Mouse (Mus musculus) heart, postnatal 0 days (tissue): ENCODE results near the gene Sfr1. TPM values are rescaled to one million over a fixed set of nuclear protein-coding genes. Genes with fewer than 3 reads are reported as not detected.

Source experiments
- ATAC-seq: fragments of 200-750 bp; cut with Nextera tagmentation; 2 replicates; pipeline ENCODE4 v1.8.0; 2017; ENCODE audit warnings: low read depth, moderate number of reproducible peaks, moderate library complexity; ENCODE audit not compliant: insufficient read depth
- DNase-seq: peaks from one replicate; pipeline ENCODE4 v3.0.0-alpha.2; 2016; ENCODE audit warnings: low spot score
- H3K27ac ChIP-seq: fragments of 300-500 bp; sonication (generic); 2 replicates; pipeline ENCODE4 v1.5.1; 2014; ENCODE audit warnings: low read depth, mild to moderate bottlenecking
- H3K27me3 ChIP-seq: fragments of 300-500 bp; sonication (generic); 2 replicates; pipeline ENCODE4 v1.6.1; 2014; ENCODE audit warnings: low read length, mixed read lengths; ENCODE audit not compliant: control insufficient read depth, insufficient read depth
- H3K36me3 ChIP-seq: fragments of 300-500 bp; sonication (generic); replicated peaks from 2 replicates; pipeline ENCODE4 v1.6.1; 2014; ENCODE audit warnings: low read length, mixed read lengths; ENCODE audit not compliant: control insufficient read depth, insufficient read depth
- H3K4me1 ChIP-seq: fragments of 300-500 bp; sonication (generic); 2 replicates; pipeline ENCODE4 v1.6.1; 2014; ENCODE audit warnings: antibody characterized with exemption; ENCODE audit not compliant: control insufficient read depth, insufficient read depth
- H3K4me2 ChIP-seq: fragments of 300-500 bp; sonication (generic); 2 replicates; pipeline ENCODE4 v1.6.1; 2014; ENCODE audit warnings: low read depth, mild to moderate bottlenecking, low read length, moderate library complexity
- H3K4me3 ChIP-seq: fragments of 300-500 bp; sonication (generic); 2 replicates; pipeline ENCODE4 v1.5.1; 2014; ENCODE audit warnings: low read depth, low read length
- H3K9ac ChIP-seq: fragments of 300-500 bp; sonication (generic); replicated peaks from 2 replicates; pipeline ENCODE4 v1.6.1; 2014; ENCODE audit warnings: low read depth, low read length, mixed read lengths
- H3K9me3 ChIP-seq: fragments of 300-500 bp; sonication (generic); replicated peaks from 2 replicates; pipeline ENCODE4 v1.6.1; 2016; ENCODE audit warnings: low read length; ENCODE audit not compliant: control insufficient read depth
- CTCF ChIP-seq: IDR thresholded peaks from 2 replicates; pipeline ENCODE4 v1.5.1; 2016; ENCODE audit warnings: antibody characterized with exemption, control low read depth, low read depth
- EP300 ChIP-seq: IDR thresholded peaks from 2 replicates; pipeline ENCODE4 v1.6.1; 2016; ENCODE audit warnings: antibody characterized with exemption, low read depth
- WGBS: fragments of 180-500 bp; shearing (Covaris S2); extraction: QIAGEN DNeasy Blood & Tissue Kit; methylation state at CpG from one replicate; pipeline ENCODE4 v1.1.7; 2014; 5-methylcytosine and 5-hydroxymethylcytosine counted together
- polyA plus RNA-seq: library from polyadenylated mRNA; unstranded; fragments of >200 nt; fragmentation: Nextera tagmentation; extraction: Ambion mirVana; gene quantifications from 2 replicates; pipeline ENCODE4 v1.2.1, GENCODE M21; 2015
- total RNA-seq: library from RNA; depleted of rRNA; stranded (reverse); fragments of >200 nt; gene quantifications from 2 replicates; pipeline ENCODE4 v1.2.3, GENCODE M21; 2014; ENCODE audit warnings: low replicate concordance

Sfr1 gene
- total and polyA plus RNA-seq, 2 experiments from 2014 or later = 61.9 to 151 TPM

GRCm38 (mm10) chr19:47710376-47710775 lies 21.1 kb upstream of the Sfr1 start:
- DNase-seq (no peak), ATAC-seq (no peak)
- Histone ChIP-seq H3K27me3 (no peaks in the 10 kb centered on the region), H3K4me3 (no peak overlapping the region), H3K9ac (no peak overlapping the region), H3K27ac (no peak overlapping the region), H3K36me3 (no peaks in the 10 kb centered on the region), H3K4me1 (no peaks in the 10 kb centered on the region), H3K9me3 (no peaks in the 10 kb centered on the region), H3K4me2 (no peak overlapping the region)
- WGBS = 78% methylated on average over 4 of the region's 4 CpGs
- TF ChIP-seq EP300 = no peak
- no peak for TF ChIP-seq CTCF

- WGBS = 62% methylated on average over 9 of the region's 9 CpGs
- H3K4me1 ChIP-seq = no peaks in the 10 kb centered on the region
- no peak overlapping the region for H3K4me3 ChIP-seq
- TF ChIP-seq CTCF = no peak
- no peak overlapping the region for H3K27ac ChIP-seq
- 0 out of 2 replicates have a peak, but pooled peaks cover 4% of the 10 kb centered on the region for H3K9me3 ChIP-seq
- ATAC-seq (no peak), DNase-seq (no peak)
- no peaks in the 10 kb centered on the region for H3K36me3 ChIP-seq
- no peak overlapping the region for H3K4me2 ChIP-seq
- H3K27me3 ChIP-seq = no peaks in the 10 kb centered on the region
- no peak overlapping the region for H3K9ac ChIP-seq
These were observed 18.0 kb upstream of the Sfr1 start for GRCm38 (mm10) chr19:47713457-47713856.

- no peak for DNase-seq
- TF ChIP-seq EP300 = no peak
- TF ChIP-seq CTCF = no peak
- H3K9me3 ChIP-seq = 0 out of 2 replicates have a peak, but pooled peaks cover 4% of the 10 kb centered on the region
- no peak overlapping the region for H3K4me2 ChIP-seq
- no peak overlapping the region for H3K27ac ChIP-seq
- no peaks in the 10 kb centered on the region for H3K36me3 ChIP-seq
- no peaks in the 10 kb centered on the region for H3K4me1 ChIP-seq
- no peaks in the 10 kb centered on the region for H3K27me3 ChIP-seq
- 55% methylated on average over 2 of the region's 2 CpGs for WGBS
- no peak overlapping the region for H3K4me3 ChIP-seq
- ATAC-seq = no peak
- no peak overlapping the region for H3K9ac ChIP-seq
These were observed 15.3 kb upstream of the Sfr1 start for GRCm38 (mm10) chr19:47716144-47716543.

GRCm38 (mm10) chr19:47719147-47719546 lies 12.3 kb upstream of the Sfr1 start:
- Histone ChIP-seq H3K27ac (no peak overlapping the region), H3K27me3 (no peaks in the 10 kb centered on the region), H3K4me2 (no peak overlapping the region), H3K4me1 (no peaks in the 10 kb centered on the region), H3K4me3 (no peak overlapping the region), H3K9me3 (0 out of 2 replicates have a peak, but pooled peaks cover 4% of the 10 kb centered on the region), H3K36me3 (no peaks in the 10 kb centered on the region), H3K9ac (no peak overlapping the region)
- no peak for DNase-seq
- ATAC-seq = no peak
- TF ChIP-seq EP300 = no peak
- TF ChIP-seq CTCF = no peak
- 78% methylated on average over 3 of the region's 3 CpGs for WGBS

GRCm38 (mm10) chr19:47722471-47722870 lies 9.0 kb upstream of the Sfr1 start:
- Histone ChIP-seq H3K36me3 (no peaks in the 10 kb centered on the region), H3K9ac (no peak overlapping the region), H3K4me3 (no peak overlapping the region), H3K27ac (no peak overlapping the region), H3K4me1 (0 out of 2 replicates have a peak, but pooled peaks cover 4% of the 10 kb centered on the region), H3K27me3 (no peaks in the 10 kb centered on the region), H3K9me3 (no peaks in the 10 kb centered on the region), H3K4me2 (no peak overlapping the region)
- DNase-seq (no peak), ATAC-seq (no peak)
- WGBS = 21% methylated on average over 6 of the region's 6 CpGs
- TF ChIP-seq CTCF = no peak
- no peak for TF ChIP-seq EP300

GRCm38 (mm10) chr19:47724903-47725302 lies 6.6 kb upstream of the Sfr1 start:
- WGBS = 59% methylated on average over 4 of the region's 4 CpGs
- DNase-seq (no peak), ATAC-seq (0 out of 2 replicates have a peak, but pooled peaks have one; percentile 51)
- no peak overlapping the region for H3K4me2 ChIP-seq
- 0 out of 2 replicates have a peak, but pooled peaks cover 4% of the 10 kb centered on the region for H3K4me1 ChIP-seq
- no peaks in the 10 kb centered on the region for H3K9me3 ChIP-seq
- no peak overlapping the region for H3K27ac ChIP-seq
- H3K27me3 ChIP-seq = no peaks in the 10 kb centered on the region
- TF ChIP-seq CTCF (no peak), EP300 (no peak)
- no peak overlapping the region for H3K9ac ChIP-seq
- H3K4me3 ChIP-seq = no peak overlapping the region
- no peaks in the 10 kb centered on the region for H3K36me3 ChIP-seq
